Mouse (Mus musculus) macrophage (primary cell): ENCODE results near the gene Map3k6. TPM values are rescaled to one million over a fixed set of nuclear protein-coding genes. Genes with fewer than 3 reads are reported as not detected.

Experiments
- H3K27ac ChIP-seq: fragments of 350-480 bp; formaldehyde crosslinking; 2 replicates; pipeline ENCODE4 v1.9.0; 2021
- H3K36me3 ChIP-seq: fragments of 350-480 bp; formaldehyde crosslinking; 2 replicates; pipeline ENCODE4 v1.9.0; 2021; ENCODE audit errors: inconsistent target
- H3K4me3 ChIP-seq: fragments of 350-480 bp; formaldehyde crosslinking; 2 replicates; pipeline ENCODE4 v1.9.0; 2021; ENCODE audit errors: inconsistent target
- H3K79me2 ChIP-seq: fragments of 350-480 bp; formaldehyde crosslinking; 2 replicates; pipeline ENCODE4 v1.9.0; 2021; ENCODE audit errors: inconsistent target
- WGBS: methylation state at CpG from one replicate; pipeline ENCODE4 v1.1.7; 2026; ENCODE audit warnings: inconsistent platforms; ENCODE audit not compliant: missing documents; 5-methylcytosine and 5-hydroxymethylcytosine counted together
- polyA plus RNA-seq: library from polyadenylated mRNA; stranded (reverse); fragments of 250-400 nt; gene quantifications from 3 replicates; pipeline ENCODE4 v1.2.4, GENCODE M21; 2018; ENCODE audit warnings: inconsistent platforms

The Map3k6 gene
- polyA plus RNA-seq, 1 experiment from 2014 or later, result 1.5 TPM

DNA sequence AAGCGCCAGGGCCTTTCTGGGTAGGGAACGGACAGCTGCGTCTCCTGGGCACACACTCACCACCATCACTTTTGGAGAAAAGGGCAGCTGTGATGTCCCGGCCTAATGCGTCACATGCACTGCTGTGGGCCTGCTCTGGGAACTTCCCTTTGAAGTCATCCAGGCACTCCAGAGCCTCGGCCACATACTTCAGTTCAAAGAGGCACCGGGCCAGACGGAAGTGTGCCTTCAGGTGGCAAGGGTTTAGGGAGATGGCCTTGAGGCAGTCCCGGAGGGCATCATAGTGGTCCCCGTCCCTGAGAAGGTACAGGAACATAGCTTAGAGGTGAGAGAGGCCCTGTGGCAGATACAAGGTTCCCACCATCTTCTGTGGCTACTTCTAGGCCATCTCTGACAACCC lies 56.7 kb downstream of the Map3k6 start:
- Histone ChIP-seq H3K27ac (no peak overlapping the region), H3K4me3 (no peak overlapping the region), H3K36me3 (peaks cover 57% of the 10 kb centered on the region), H3K79me2 (no peaks in the 10 kb centered on the region)
- WGBS, result 80% methylated on average over 10 of the region's 10 CpGs

GRCm38 (mm10) chr4:133297801-133298238 lies 57.2 kb downstream of the Map3k6 start:
- Histone ChIP-seq H3K4me3 (no peak overlapping the region), H3K79me2 (no peaks in the 10 kb centered on the region), H3K27ac (no peak overlapping the region), H3K36me3 (peaks cover 57% of the 10 kb centered on the region)
- 8% methylated on average over 5 of the region's 5 CpGs for WGBS

GRCm38 (mm10) chr4:133298516-133299365 lies 58.1 kb downstream of the Map3k6 start:
- no peak overlapping the region for H3K4me3 ChIP-seq
- H3K27ac ChIP-seq, result no peak overlapping the region
- H3K36me3 ChIP-seq, result peaks cover 53% of the 10 kb centered on the region
- H3K79me2 ChIP-seq, result no peaks in the 10 kb centered on the region
- 84% methylated on average over 12 of the region's 12 CpGs for WGBS

- H3K79me2 ChIP-seq, result no peaks in the 10 kb centered on the region
- no peak overlapping the region for H3K4me3 ChIP-seq
- H3K36me3 ChIP-seq, result peaks cover 52% of the 10 kb centered on the region
- 92% methylated on average over 5 of the region's 5 CpGs for WGBS
- H3K27ac ChIP-seq, result no peak overlapping the region
These were observed 59.1 kb downstream of the Map3k6 start for GRCm38 (mm10) chr4:133299701-133300100.

DNA sequence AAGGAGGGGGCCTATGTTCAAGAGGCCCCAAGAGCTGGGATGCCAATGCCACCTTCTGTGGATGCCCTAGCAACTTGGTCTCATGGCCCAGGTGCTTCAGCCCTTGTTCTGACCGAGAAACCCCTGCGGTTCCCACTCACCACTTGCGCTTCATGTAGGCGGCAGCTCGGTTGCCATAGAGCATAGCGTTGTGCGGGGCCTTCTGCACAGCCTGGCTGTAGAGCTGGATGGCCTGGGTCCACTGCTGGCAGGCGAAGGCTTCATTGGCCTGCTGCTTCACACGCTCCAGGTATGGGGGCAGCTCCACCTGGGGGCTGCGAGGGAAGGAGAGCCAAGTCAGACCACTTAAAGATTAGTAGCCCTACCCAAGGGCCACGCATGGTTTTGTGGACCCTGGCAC lies 59.8 kb downstream of the Map3k6 start:
- Histone ChIP-seq H3K4me3 (no peak overlapping the region), H3K79me2 (no peaks in the 10 kb centered on the region), H3K36me3 (peaks cover 45% of the 10 kb centered on the region), H3K27ac (no peak overlapping the region)
- 96% methylated on average over 11 of the region's 11 CpGs for WGBS

DNA sequence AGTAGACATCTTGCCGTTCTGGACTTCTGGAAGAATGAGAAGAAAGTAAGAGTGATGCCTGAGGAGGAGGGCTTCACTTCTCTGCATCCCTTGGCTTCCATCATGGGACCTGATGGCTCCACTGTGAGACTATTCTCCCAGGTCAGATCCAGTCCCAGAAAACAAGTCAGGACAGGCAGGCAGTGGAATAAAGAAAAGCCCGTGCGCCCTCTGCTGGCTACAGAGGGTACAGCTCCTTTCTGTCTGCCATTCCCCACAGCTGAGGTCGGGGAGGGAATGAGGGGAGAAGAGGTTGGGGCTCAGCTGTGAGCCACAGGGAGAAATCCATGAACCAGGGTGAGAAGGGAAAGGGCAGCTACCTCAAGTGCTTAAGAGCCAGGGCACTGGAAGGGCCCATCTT lies 61.2 kb downstream of the Map3k6 start:
- Histone ChIP-seq H3K36me3 (peaks cover 34% of the 10 kb centered on the region), H3K27ac (no peak overlapping the region), H3K4me3 (no peak overlapping the region), H3K79me2 (no peaks in the 10 kb centered on the region)
- WGBS, result 36% methylated on average over 4 of the region's 4 CpGs

Other genes starting within 250 kb of the Map3k6 start
- gene Ahdc1, start 229.6 kb upstream of the Map3k6 start, polyA plus RNA-seq, result 1.3 to 2.2 TPM (median 1.6 TPM) in 3 replicates
- 68.1 to 117 TPM (median 91.5 TPM) in 3 replicates for gene Wasf2, start 110.3 kb upstream of the Map3k6 start, polyA plus RNA-seq
- gene Cd164l2, start 28.7 kb upstream of the Map3k6 start, polyA plus RNA-seq, result not detected in 3 replicates
- not detected in 3 replicates for gene Gpr3, start 28.3 kb upstream of the Map3k6 start, polyA plus RNA-seq
- not detected in 3 replicates for gene Sytl1, start 22.3 kb downstream of the Map3k6 start, polyA plus RNA-seq
- gene Tmem222, start 37.0 kb downstream of the Map3k6 start, polyA plus RNA-seq, result 20.5 to 42.6 TPM (median 42.2 TPM) in 3 replicates
- 19.3 to 24.9 TPM (median 22.8 TPM) in 3 replicates for gene Wdtc1, start 112.7 kb downstream of the Map3k6 start, polyA plus RNA-seq
- 18.3 to 27.4 TPM (median 23.8 TPM) in 3 replicates for gene Slc9a1, start 128.9 kb downstream of the Map3k6 start, polyA plus RNA-seq
- not detected in 3 replicates for gene Tent5b, start 239.3 kb downstream of the Map3k6 start, polyA plus RNA-seq